Mouse (Mus musculus): Measurements from ENCODE around the gene Fam110c. TPM values are rescaled to one million over a fixed set of nuclear protein-coding genes. Genes with fewer than 3 reads are reported as not detected.

The Fam110c gene
- polyA plus RNA-seq, 1 experiment from 2014 or later, result not detected

Other genes with a start within 250 kb of the Fam110c start
- gene Alkal2, start 189.5 kb upstream of the Fam110c start, polyA plus RNA-seq (2014; fragmentation: Nextera tagmentation; extraction: Ambion mirVana), result 0.56 and 0.83 TPM in 2 replicates
- 112 and 119 TPM in 2 replicates for gene Acp1, start 162.3 kb upstream of the Fam110c start, polyA plus RNA-seq (2014; fragmentation: Nextera tagmentation; extraction: Ambion mirVana)
- 49.9 and 53.9 TPM in 2 replicates for gene Sh3yl1, start 162.2 kb upstream of the Fam110c start, polyA plus RNA-seq (2014; fragmentation: Nextera tagmentation; extraction: Ambion mirVana)
- gene Gm6993, start 166.9 kb downstream of the Fam110c start, polyA plus RNA-seq (2014; fragmentation: Nextera tagmentation; extraction: Ambion mirVana), result not detected in 2 replicates
- gene Lamb1, start 191.4 kb downstream of the Fam110c start, polyA plus RNA-seq (2014; fragmentation: Nextera tagmentation; extraction: Ambion mirVana), result 20.9 and 22.0 TPM in 2 replicates

Measured in hindbrain, embryonic 14.5 days (tissue).